Mouse (Mus musculus) CH12.LX (cell line): ENCODE measurements around the gene Sbk3. TPM values are rescaled to one million over a fixed set of nuclear protein-coding genes. Genes with fewer than 3 reads are reported as not detected.

Experiments
- DNase-seq: peaks from one replicate; pipeline ENCODE4 v3.0.0-alpha.2; 2013; ENCODE audit errors: extremely low read depth
- H3K27ac ChIP-seq: 2 replicates; pipeline ENCODE4 v1.5.1; 2012; ENCODE audit warnings: low read depth, mild to moderate bottlenecking, control low read depth, moderate library complexity; ENCODE audit not compliant: insufficient read depth
- H3K27me3 ChIP-seq: replicated peaks from 2 replicates; pipeline ENCODE3; 2012; ENCODE audit warnings: inconsistent platforms
- H3K36me3 ChIP-seq, 2 experiments: replicated peaks in 1 of 2; 2 replicates each; pipeline versions ENCODE3 to v1.6.1; 2012; ENCODE audit warnings: inconsistent platforms in 1 of 2, low read length in 1 of 2, mild to moderate bottlenecking in 1 of 2, mixed read lengths in 1 of 2, moderate library complexity in 1 of 2; ENCODE audit not compliant: control insufficient read depth in 1 of 2, insufficient read depth in 1 of 2
- H3K4me1 ChIP-seq, 2 experiments: 2 replicates each; pipeline ENCODE4 v1.6.1; 2012; ENCODE audit warnings: inconsistent platforms in 1 of 2, moderate library complexity in 1 of 2; ENCODE audit not compliant: insufficient read depth in 2 of 2, control insufficient read depth in 1 of 2
- H3K4me2 ChIP-seq: 2 replicates; pipeline ENCODE4 v1.6.1; 2012; ENCODE audit warnings: low read depth, mild to moderate bottlenecking, control low read depth; ENCODE audit not compliant: poor library complexity, insufficient read depth, severe bottlenecking
- H3K4me3 ChIP-seq, 3 experiments: fragments of 150-350 bp in 1 of 3; sonication (generic) in 1 of 3; replicated peaks in 1 of 3; 2 replicates each; pipeline versions ENCODE3 to v1.5.1; 2011 to 2012; ENCODE audit warnings: low read depth in 2 of 3, low read length in 2 of 3, mild to moderate bottlenecking in 2 of 3, moderate library complexity in 2 of 3, control low read depth in 1 of 3, improper control_type of control experiment in 1 of 3, inconsistent platforms in 1 of 3, mixed read lengths in 1 of 3; ENCODE audit not compliant: poor library complexity in 1 of 3
- H3K79me2 ChIP-seq: replicated peaks from 2 replicates; pipeline ENCODE4 v1.6.1; 2012; ENCODE audit warnings: mild to moderate bottlenecking, moderate library complexity; ENCODE audit not compliant: control insufficient read depth, poor library complexity, insufficient read depth, severe bottlenecking; ENCODE audit errors: extremely low read depth
- H3K9ac ChIP-seq: 2 replicates; pipeline ENCODE4 v1.6.1; 2012; ENCODE audit warnings: low read depth, mild to moderate bottlenecking, control low read depth, moderate library complexity; ENCODE audit not compliant: insufficient read depth
- H3K9me3 ChIP-seq: replicated peaks from 2 replicates; pipeline ENCODE3; 2012; ENCODE audit warnings: low read length, inconsistent platforms, mixed read lengths
- BHLHE40 ChIP-seq: IDR thresholded peaks from 2 replicates; pipeline ENCODE4 v1.6.1; 2011; ENCODE audit warnings: mild to moderate bottlenecking, low read depth, low read length, improper control_type of control experiment
- CHD2 ChIP-seq: IDR thresholded peaks from 2 replicates; pipeline ENCODE4 v1.6.1; 2011; ENCODE audit warnings: low read length, improper control_type of control experiment
- CTCF ChIP-seq, 2 experiments: IDR thresholded peaks in 1 of 2; conservative IDR thresholded peaks in 1 of 2; 2 replicates each; pipeline ENCODE4 v1.5.1; 2011 to 2012; ENCODE audit warnings: low read depth in 2 of 2, low read length in 2 of 2, improper control_type of control experiment in 1 of 2, inconsistent platforms in 1 of 2, mild to moderate bottlenecking in 1 of 2, moderate library complexity in 1 of 2
- ELF1 ChIP-seq: IDR thresholded peaks from 2 replicates; pipeline ENCODE4 v1.6.1; 2014; ENCODE audit warnings: low read depth, mild to moderate bottlenecking, inconsistent platforms, low read length, improper control_type of control experiment
- EP300 ChIP-seq: IDR thresholded peaks from 2 replicates; pipeline ENCODE4 v1.6.1; 2011; ENCODE audit warnings: low read length, improper control_type of control experiment
- HCFC1 ChIP-seq: IDR thresholded peaks from 2 replicates; pipeline ENCODE4 v1.6.1; 2012; ENCODE audit warnings: low read depth, mild to moderate bottlenecking, inconsistent platforms, low read length, improper control_type of control experiment
- IRF4 ChIP-seq: IDR thresholded peaks from 2 replicates; pipeline ENCODE4 v1.6.1; 2014; ENCODE audit warnings: low read depth, mild to moderate bottlenecking, inconsistent platforms, low read length, improper control_type of control experiment
- JUN ChIP-seq: IDR thresholded peaks from 2 replicates; pipeline ENCODE4 v1.6.1; 2011; ENCODE audit warnings: low read depth, mild to moderate bottlenecking, low read length, improper control_type of control experiment, moderate library complexity; ENCODE audit not compliant: insufficient read depth
- MAFK ChIP-seq: IDR thresholded peaks from 2 replicates; pipeline ENCODE4 v1.6.1; 2011; ENCODE audit warnings: low read length, improper control_type of control experiment; ENCODE audit not compliant: insufficient replicate concordance
- MAZ ChIP-seq: IDR thresholded peaks from 2 replicates; pipeline ENCODE4 v1.6.1; 2012; ENCODE audit warnings: low read depth, mild to moderate bottlenecking, inconsistent platforms, low read length, improper control_type of control experiment, moderate library complexity
- MXI1 ChIP-seq: IDR thresholded peaks from 2 replicates; pipeline ENCODE4 v1.6.1; 2011; ENCODE audit warnings: mild to moderate bottlenecking, low read depth, low read length, improper control_type of control experiment
- MYC ChIP-seq: IDR thresholded peaks from 2 replicates; pipeline ENCODE4 v1.6.1; 2011; ENCODE audit warnings: low read depth, mild to moderate bottlenecking, improper control_type of control experiment, low read length
- NELFE ChIP-seq: IDR thresholded peaks from 2 replicates; pipeline ENCODE4 v1.6.1; 2011; ENCODE audit warnings: low read depth, low read length, improper control_type of control experiment
- NRF1 ChIP-seq: IDR thresholded peaks from 2 replicates; pipeline ENCODE4 v1.6.1; 2014; ENCODE audit warnings: low read depth, mild to moderate bottlenecking, inconsistent platforms, low read length, improper control_type of control experiment, moderate library complexity
- PAX5 ChIP-seq: IDR thresholded peaks from 2 replicates; pipeline ENCODE4 v1.6.1; 2012; ENCODE audit warnings: low read length, inconsistent platforms, mixed read lengths
- POLR2A ChIP-seq: IDR thresholded peaks from 2 replicates; pipeline ENCODE4 v1.6.1; 2011; ENCODE audit warnings: low read depth, mild to moderate bottlenecking, improper control_type of control experiment, low read length
- POLR2AphosphoS2 ChIP-seq: IDR thresholded peaks from 2 replicates; pipeline ENCODE4 v1.6.1; 2011; ENCODE audit warnings: low read depth, low read length, improper control_type of control experiment
- RAD21 ChIP-seq: IDR thresholded peaks from 2 replicates; pipeline ENCODE4 v1.6.1; 2011; ENCODE audit warnings: low read depth, mild to moderate bottlenecking, low read length, improper control_type of control experiment, moderate library complexity
- RCOR1 ChIP-seq: conservative IDR thresholded peaks from 2 replicates; pipeline ENCODE4 v1.6.1; 2012; ENCODE audit warnings: low read depth, mild to moderate bottlenecking, inconsistent platforms, low read length, improper control_type of control experiment
- SMC3 ChIP-seq: IDR thresholded peaks from 2 replicates; pipeline ENCODE4 v1.6.1; 2011; ENCODE audit warnings: low read depth, low read length, improper control_type of control experiment
- TBP ChIP-seq: conservative IDR thresholded peaks from 2 replicates; pipeline ENCODE4 v1.6.1; 2011; ENCODE audit warnings: low read depth, low read length, improper control_type of control experiment
- TCF12 ChIP-seq: IDR thresholded peaks from 2 replicates; pipeline ENCODE4 v1.6.1; 2014; ENCODE audit warnings: low read depth, mild to moderate bottlenecking, inconsistent platforms, low read length, improper control_type of control experiment
- USF1 ChIP-seq: IDR thresholded peaks from 2 replicates; pipeline ENCODE4 v1.6.1; 2014; ENCODE audit warnings: low read depth, mild to moderate bottlenecking, inconsistent platforms, low read length, improper control_type of control experiment
- ZC3H11A ChIP-seq: IDR thresholded peaks from 2 replicates; pipeline ENCODE4 v1.6.1; 2012; ENCODE audit warnings: low read depth, mild to moderate bottlenecking, inconsistent platforms, low read length, improper control_type of control experiment
- ZKSCAN1 ChIP-seq: IDR thresholded peaks from 2 replicates; pipeline ENCODE4 v1.6.1; 2012; ENCODE audit warnings: low read depth, inconsistent platforms, low read length, improper control_type of control experiment, borderline replicate concordance
- ZMIZ1 ChIP-seq: IDR thresholded peaks from 2 replicates; pipeline ENCODE4 v1.6.1; 2012; ENCODE audit warnings: low read depth, mild to moderate bottlenecking, inconsistent platforms, low read length, improper control_type of control experiment
- dilution Hi-C: fragments of 300-500 bp; cut with MboI; formaldehyde crosslinking; loops from 2 replicates; pipeline ENCODE4 v1.14.3; 2020; ENCODE audit warnings: low sequenced_read_pairs; ENCODE audit not compliant: extremely low pct_unique_long_range_greater_than_20kb, extremely low pct_ligation_motif_present
- in situ Hi-C: fragments of 300-500 bp; cut with MboI; formaldehyde crosslinking; loops from 3 replicates; pipeline ENCODE4 v1.14.3; 2019; ENCODE audit warnings: low sequenced_read_pairs, low pct_ligation_motif_present, low pct_unique_long_range_greater_than_20kb, mixed read lengths
- polyA plus RNA-seq: library from polyadenylated mRNA; unstranded; fragments of >175 nt; gene quantifications from 2 replicates; pipeline ENCODE4 v1.2.1, GENCODE M21; 2012; ENCODE audit warnings: low read depth; ENCODE audit not compliant: insufficient read length
- total RNA-seq, 2 experiments: library from RNA; depleted of rRNA; stranded (reverse); fragments of 300-350 nt in 1 of 2; fragments of >200 nt in 1 of 2; gene quantifications; 2 replicates each; pipeline ENCODE4 v1.2.3; 2012 to 2014

The Sbk3 gene
- total and polyA plus RNA-seq, 3 experiments, result not detected

DNA sequence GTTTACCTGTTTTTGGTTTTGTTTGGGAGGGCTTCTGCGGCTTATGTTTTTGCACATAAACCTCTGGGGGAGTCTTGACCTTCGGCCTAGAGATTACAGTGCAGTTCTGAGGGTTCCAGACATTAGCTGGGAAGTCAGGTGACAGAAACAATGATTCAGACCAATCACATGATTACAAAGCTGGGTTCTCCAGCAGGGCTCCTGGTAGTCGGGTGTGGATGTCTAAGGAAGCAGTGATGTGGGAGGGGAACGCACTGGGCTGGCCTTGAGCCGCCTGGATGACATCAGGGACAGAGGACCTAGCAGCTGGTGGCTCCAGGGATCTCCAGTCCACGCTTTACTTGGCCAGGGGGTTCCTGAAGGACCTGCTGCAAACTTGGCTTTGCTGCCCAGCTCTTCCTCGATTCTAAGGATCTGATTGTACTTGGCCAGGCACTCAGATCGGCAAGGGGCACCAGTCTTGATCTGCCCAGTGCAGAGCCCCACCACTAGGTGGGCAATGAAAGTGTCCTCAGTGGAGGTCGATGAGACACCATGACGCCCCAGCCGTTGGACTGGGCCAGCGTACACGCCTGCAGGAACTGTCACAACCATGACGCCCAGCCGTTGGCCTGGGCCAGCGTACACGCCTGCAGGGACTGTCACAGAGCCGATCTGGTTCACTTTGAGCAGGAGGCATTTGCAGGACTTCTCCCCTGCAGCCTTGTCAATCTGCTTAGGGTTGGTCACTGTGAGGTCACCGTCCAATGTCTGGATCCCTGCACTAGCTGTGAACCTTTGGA lies 20.2 kb downstream of the Sbk3 start:
- dilution Hi-C loops (no loop called here), in situ Hi-C loops (no loop called here)
- Histone ChIP-seq H3K9me3 (peaks cover 2% of the 10 kb centered on the region), H3K79me2 (no peaks in the 10 kb centered on the region), H3K27ac (no peak overlapping the region), H3K36me3 (no peaks in the 10 kb centered on the region), H3K4me2 (no peak overlapping the region), H3K9ac (no peak overlapping the region), H3K4me3 (no peak overlapping the region), H3K27me3 (peaks cover 1% of the 10 kb centered on the region), H3K4me1 (no peaks in the 10 kb centered on the region)
- no peak for TF ChIP-seq RCOR1
- TF ChIP-seq MAFK, result no peak
- TF ChIP-seq HCFC1, result no peak
- DNase-seq, result no peak

DNA sequence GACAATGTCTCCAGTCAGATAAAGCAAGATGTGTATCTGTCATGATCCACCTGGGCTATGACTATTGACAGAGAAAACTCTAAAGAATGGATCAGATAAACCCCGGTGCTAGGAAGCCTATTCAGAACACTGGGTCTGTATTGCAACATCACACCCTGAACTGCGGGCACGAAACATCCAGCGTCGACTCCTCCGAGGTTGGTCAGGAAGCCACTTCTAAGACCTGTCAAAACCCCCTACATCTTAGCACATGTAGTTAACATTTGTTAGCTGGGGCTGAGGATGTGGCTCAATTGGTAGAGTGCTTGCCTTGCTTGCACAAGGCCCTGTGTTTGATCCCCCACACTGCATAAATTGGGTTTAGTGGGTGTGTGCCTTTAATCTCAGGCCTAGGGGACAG lies 22.6 kb downstream of the Sbk3 start:
- TF ChIP-seq TBP (no peak), RAD21 (no peak), EP300 (no peak), USF1 (no peak), ELF1 (no peak), ZMIZ1 (no peak), TCF12 (no peak), SMC3 (no peak), HCFC1 (no peak), IRF4 (no peak)
- in situ Hi-C loops, result loop anchor here (10.0 kb wide), 1 partner anchor 384 kb away; no protein-coding TSS in a partner anchor
- Histone ChIP-seq H3K27me3 (peaks cover 1% of the 10 kb centered on the region), H3K36me3 (peaks cover 0 to 9% of the 10 kb centered on the region in 2 experiments), H3K4me1 (peaks cover 3 to 4% of the 10 kb centered on the region in 2 experiments; a peak in 1 of 4 replicates), H3K9me3 (peaks cover 2% of the 10 kb centered on the region), H3K4me2 (no peak overlapping the region), H3K27ac (no peak overlapping the region), H3K79me2 (no peaks in the 10 kb centered on the region), H3K9ac (no peak overlapping the region), H3K4me3 (no peak overlapping the region)
- dilution Hi-C loops, result no loop called here
- no peak for DNase-seq

DNA sequence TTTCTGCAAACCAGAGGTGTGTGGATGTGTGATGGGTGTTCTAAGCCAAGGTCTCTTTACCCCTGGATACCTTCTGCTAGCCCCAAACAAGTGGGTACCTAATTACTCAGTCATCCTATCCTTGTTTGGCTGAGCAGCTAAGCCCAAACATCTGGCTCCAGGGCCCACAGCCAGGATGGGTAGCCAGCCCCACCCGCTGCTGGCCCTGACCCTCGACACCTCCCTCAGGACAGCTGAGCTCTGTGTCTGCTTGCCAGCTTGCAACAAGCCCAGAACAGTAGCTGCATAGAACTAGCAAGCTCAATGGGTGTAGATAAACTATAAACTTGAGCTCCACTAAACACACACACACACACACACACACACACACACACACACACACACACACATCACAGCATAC lies 23.1 kb downstream of the Sbk3 start:
- H3K9ac ChIP-seq, result no peak overlapping the region
- no peak for TF ChIP-seq BHLHE40
- TF ChIP-seq ZKSCAN1, result no peak
- no peak for TF ChIP-seq POLR2A
- no peak for TF ChIP-seq ZC3H11A
- TF ChIP-seq JUN, result no peak
- no peak for TF ChIP-seq TBP
- no peak for TF ChIP-seq PAX5
- TF ChIP-seq NRF1, result no peak
- TF ChIP-seq USF1, result no peak
- TF ChIP-seq CTCF (conservative IDR thresholded peaks at IDR 0.05 in 1 of 2, IDR thresholded peaks at IDR 0.05 in 1 of 2; ENCODE audit: low read depth in 2 of 2, low read length in 2 of 2), result no peak
- no peak for TF ChIP-seq CHD2
- no peak for TF ChIP-seq MYC
- TF ChIP-seq NELFE, result no peak
- no peak for TF ChIP-seq MXI1
- no peak for TF ChIP-seq POLR2AphosphoS2
- no peak for TF ChIP-seq MAZ

More for the DNA sequence above, 23.1 kb downstream of the Sbk3 start:
- no peak overlapping the region for H3K4me2 ChIP-seq
- dilution Hi-C loops (no loop called here), in situ Hi-C loops (loop anchor here (10.0 kb wide), 1 partner anchor 383 kb away; no protein-coding TSS in a partner anchor)
- peaks cover 0 to 9% of the 10 kb centered on the region in 2 experiments for H3K36me3 ChIP-seq
- H3K27ac ChIP-seq, result no peak overlapping the region
- no peak overlapping the region for H3K4me3 ChIP-seq
- no peaks in the 10 kb centered on the region for H3K79me2 ChIP-seq
- peaks cover 1% of the 10 kb centered on the region for H3K27me3 ChIP-seq
- H3K9me3 ChIP-seq, result peaks cover 2% of the 10 kb centered on the region
- peaks cover 3 to 5% of the 10 kb centered on the region in 2 experiments; a peak in 1 of 4 replicates for H3K4me1 ChIP-seq
- DNase-seq, result no peak
